Mouse (Mus musculus) hindbrain, embryonic 10.5 days (tissue): Measurements from ENCODE around the gene Il27. TPM values are rescaled to one million over a fixed set of nuclear protein-coding genes. Genes with fewer than 3 reads are reported as not detected.

Experiments used
- DNase-seq: peaks from one replicate; pipeline ENCODE4 v3.0.0-alpha.2; 2017; ENCODE audit warnings: low spot score
- H3K27ac ChIP-seq: fragments of 300-500 bp; sonication (generic); 2 replicates; pipeline ENCODE4 v1.5.1; 2016; ENCODE audit warnings: mild to moderate bottlenecking, moderate library complexity
- H3K27me3 ChIP-seq: fragments of 300-500 bp; sonication (generic); 2 replicates; pipeline ENCODE4 v1.6.1; 2016; ENCODE audit warnings: mild to moderate bottlenecking; ENCODE audit not compliant: poor library complexity, insufficient read depth, severe bottlenecking
- H3K36me3 ChIP-seq: fragments of 300-500 bp; sonication (generic); 2 replicates; pipeline ENCODE4 v1.6.1; 2016; ENCODE audit warnings: mild to moderate bottlenecking, moderate library complexity
- H3K4me1 ChIP-seq: fragments of 300-500 bp; sonication (generic); replicated peaks from 2 replicates; pipeline ENCODE4 v1.6.1; 2016; ENCODE audit warnings: mild to moderate bottlenecking
- H3K4me3 ChIP-seq: fragments of 300-500 bp; sonication (generic); 2 replicates; pipeline ENCODE4 v1.5.1; 2016; ENCODE audit warnings: mild to moderate bottlenecking, moderate library complexity
- H3K9me3 ChIP-seq: fragments of 300-500 bp; sonication (generic); 2 replicates; pipeline ENCODE4 v1.6.1; 2016; ENCODE audit warnings: mild to moderate bottlenecking, moderate library complexity
- WGBS: fragments of 180-500 bp; shearing (Covaris S2); methylation state at CpG from one replicate; pipeline ENCODE4 v1.1.7; 2016; 5-methylcytosine and 5-hydroxymethylcytosine counted together
- polyA plus RNA-seq: library from polyadenylated mRNA; unstranded; fragments of >200 nt; fragmentation: Nextera tagmentation; extraction: Ambion mirVana; gene quantifications from 2 replicates; pipeline ENCODE4 v1.2.1, GENCODE M21; 2016

The Il27 gene
- polyA plus RNA-seq, 1 experiment from 2014 or later: not detected

DNA sequence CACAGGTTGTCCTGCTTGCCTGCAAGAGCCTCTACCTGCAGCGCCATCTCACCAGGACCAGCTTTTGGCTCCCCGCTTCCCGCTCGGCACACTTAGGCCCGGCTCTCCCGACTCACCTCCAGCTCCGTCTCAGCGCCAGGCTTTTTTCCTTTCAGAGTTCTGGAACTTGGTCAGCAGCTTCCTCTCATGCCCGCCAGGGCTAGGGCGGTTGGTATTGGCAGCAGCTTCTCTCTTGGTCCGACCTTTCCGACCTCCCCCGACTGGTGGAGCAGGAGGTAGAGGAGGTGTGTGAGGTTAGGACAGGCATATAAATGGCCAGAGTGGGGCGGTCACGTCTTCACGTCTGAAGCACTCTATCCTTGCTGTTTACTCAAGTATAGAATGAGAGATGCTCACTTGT is 30.0 kb upstream of the Il27 start:
- no peak for DNase-seq
- WGBS: 74% methylated on average over 16 of the region's 16 CpGs
- Histone ChIP-seq H3K36me3 (no peaks in the 10 kb centered on the region), H3K27ac (no peak overlapping the region), H3K4me3 (no peak overlapping the region), H3K27me3 (no peaks in the 10 kb centered on the region), H3K9me3 (no peaks in the 10 kb centered on the region), H3K4me1 (peaks cover 15% of the 10 kb centered on the region)

DNA sequence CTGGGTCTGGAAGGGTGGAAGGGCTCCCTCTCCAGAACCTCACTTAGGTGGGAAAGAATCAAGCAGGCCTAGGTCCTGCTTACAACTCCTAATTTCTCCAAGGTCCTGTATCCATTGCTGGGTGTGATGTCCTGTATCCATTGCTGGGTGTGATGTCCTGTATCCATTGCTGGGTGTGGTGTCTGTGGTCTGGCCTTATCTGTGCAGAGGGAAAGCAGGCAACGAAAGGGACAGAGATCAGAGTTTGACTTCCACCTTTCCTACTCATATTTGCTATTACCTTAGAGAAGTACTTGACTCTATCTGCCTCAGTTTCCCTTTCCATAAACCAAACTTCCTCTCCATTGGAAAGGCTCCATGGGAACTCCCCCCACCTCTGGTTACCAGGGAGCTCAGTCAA is 28.6 kb upstream of the Il27 start:
- Histone ChIP-seq H3K36me3 (no peaks in the 10 kb centered on the region), H3K27ac (peak overlapping the region; percentile 50), H3K27me3 (no peaks in the 10 kb centered on the region), H3K4me1 (peaks cover 15% of the 10 kb centered on the region), H3K9me3 (no peaks in the 10 kb centered on the region), H3K4me3 (no peak overlapping the region)
- WGBS: 86% methylated on average over 1 of the region's 1 CpGs
- DNase-seq: no peak

DNA sequence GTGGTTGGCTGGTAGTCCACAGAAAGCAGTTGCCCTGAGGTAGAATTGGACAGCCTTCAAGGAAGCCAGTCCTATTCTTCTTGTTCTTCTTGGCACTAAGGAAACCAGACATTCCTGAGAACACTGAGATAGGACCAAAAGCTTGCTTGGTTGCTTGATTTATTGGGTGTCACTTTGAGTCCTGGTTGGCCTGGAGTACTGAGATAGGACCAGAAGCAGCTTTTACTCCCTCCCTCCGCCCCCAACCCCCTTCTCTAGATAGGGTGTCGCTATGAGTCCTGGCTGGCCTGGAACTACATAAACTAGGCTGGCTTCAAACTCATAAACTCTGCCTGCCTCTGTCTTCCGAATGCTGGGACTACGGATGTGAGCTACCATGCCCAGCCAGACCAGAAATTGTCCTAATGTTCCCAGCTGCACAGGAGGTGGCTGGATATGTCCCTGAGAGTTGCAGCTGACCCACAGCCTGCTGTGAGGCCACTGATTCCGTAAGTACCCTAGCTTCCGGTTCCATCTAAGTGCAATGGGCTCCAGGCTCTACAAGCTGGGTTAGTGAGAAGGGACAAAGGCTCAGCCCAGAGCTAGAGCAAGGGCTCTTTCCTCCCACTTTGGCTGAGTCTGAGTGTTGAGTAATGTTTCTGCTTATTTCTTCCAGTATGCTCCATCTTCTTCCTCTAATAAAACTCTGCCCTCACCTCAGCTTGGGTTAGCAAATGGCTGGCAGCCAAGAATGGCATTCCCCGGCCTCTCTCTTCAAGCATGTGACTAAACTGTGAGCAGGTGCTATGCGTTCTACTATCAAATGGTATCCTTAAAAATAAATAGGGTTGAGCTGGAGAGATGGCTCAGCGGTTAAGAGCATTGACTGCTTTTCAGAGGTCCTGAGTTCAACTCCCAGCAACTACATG is 27.0 kb upstream of the Il27 start:
- Histone ChIP-seq H3K4me1 (peaks cover 15% of the 10 kb centered on the region), H3K4me3 (no peak overlapping the region)
- WGBS: 90% methylated on average over 9 of the region's 9 CpGs

GRCm38 (mm10) chr7:126619559-126620275 is 25.0 kb upstream of the Il27 start:
- 80% methylated on average over 10 of the region's 10 CpGs for WGBS
- DNase-seq: no peak
- H3K4me3 ChIP-seq: no peak overlapping the region
- H3K27ac ChIP-seq: no peak overlapping the region
- H3K36me3 ChIP-seq: no peaks in the 10 kb centered on the region
- H3K9me3 ChIP-seq: no peaks in the 10 kb centered on the region
- H3K27me3 ChIP-seq: no peaks in the 10 kb centered on the region
- peaks cover 9% of the 10 kb centered on the region for H3K4me1 ChIP-seq

More for the DNA sequence above, 27.0 kb upstream of the Il27 start:
- no peaks in the 10 kb centered on the region for H3K36me3 ChIP-seq
- H3K9me3 ChIP-seq: no peaks in the 10 kb centered on the region
- H3K27me3 ChIP-seq: no peaks in the 10 kb centered on the region
- DNase-seq: no peak
- H3K27ac ChIP-seq: no peak overlapping the region

DNA sequence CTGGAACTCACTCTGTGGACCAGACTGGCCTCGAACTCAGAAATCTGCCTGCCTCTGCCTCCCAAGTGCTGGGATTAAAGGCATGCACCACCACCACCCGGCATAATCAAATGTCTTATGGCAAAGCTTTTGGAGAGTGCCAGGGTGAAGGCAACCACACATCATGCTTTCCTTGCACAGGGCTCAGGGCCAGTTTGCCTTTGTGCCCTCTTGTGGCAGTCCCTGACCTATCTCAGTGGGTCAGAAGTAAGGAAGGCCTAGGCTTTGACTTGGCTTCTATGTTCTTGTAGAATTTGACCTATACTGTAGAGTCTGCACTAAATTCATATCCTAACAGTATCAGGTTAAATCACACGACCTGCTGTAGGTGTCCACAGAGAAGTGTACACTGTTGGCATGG is 22.0 kb upstream of the Il27 start:
- Histone ChIP-seq H3K4me3 (no peak overlapping the region), H3K36me3 (no peaks in the 10 kb centered on the region), H3K27ac (no peak overlapping the region), H3K4me1 (no peaks in the 10 kb centered on the region), H3K9me3 (no peaks in the 10 kb centered on the region), H3K27me3 (no peaks in the 10 kb centered on the region)
- no peak for DNase-seq
- WGBS: 80% methylated on average over 3 of the region's 3 CpGs

DNA sequence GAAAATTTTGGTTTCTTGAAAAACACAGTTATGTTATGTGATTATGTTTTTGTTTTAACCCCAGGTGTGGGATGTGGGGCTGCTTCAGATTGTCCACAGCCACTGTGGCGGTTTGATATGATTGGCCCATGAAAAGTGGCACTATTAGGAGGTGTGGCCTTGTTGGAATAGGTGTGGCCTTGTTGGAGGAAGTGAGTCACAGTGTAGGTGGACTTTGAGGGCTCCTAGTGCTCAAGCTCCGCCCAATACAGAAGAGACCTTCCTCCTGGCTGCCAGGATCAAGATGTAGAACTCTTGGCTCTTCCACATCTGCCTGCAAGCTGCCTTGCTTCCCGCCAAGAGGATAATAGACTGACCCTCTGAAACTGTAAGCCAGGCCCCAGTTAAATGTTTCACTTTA is 18.0 kb upstream of the Il27 start:
- no peaks in the 10 kb centered on the region for H3K4me1 ChIP-seq
- H3K27me3 ChIP-seq: no peaks in the 10 kb centered on the region
- WGBS: 76% methylated on average over 3 of the region's 3 CpGs
- H3K9me3 ChIP-seq: no peaks in the 10 kb centered on the region
- H3K4me3 ChIP-seq: no peak overlapping the region
- no peak overlapping the region for H3K27ac ChIP-seq
- DNase-seq: no peak
- H3K36me3 ChIP-seq: no peaks in the 10 kb centered on the region

- Histone ChIP-seq H3K36me3 (no peaks in the 10 kb centered on the region), H3K4me3 (no peak overlapping the region), H3K27ac (no peak overlapping the region), H3K9me3 (no peaks in the 10 kb centered on the region), H3K27me3 (no peaks in the 10 kb centered on the region), H3K4me1 (no peaks in the 10 kb centered on the region)
- DNase-seq: no peak
- WGBS: 84% methylated on average over 5 of the region's 5 CpGs
These were observed 13.1 kb upstream of the Il27 start for GRCm38 (mm10) chr7:126607796-126608195.

DNA sequence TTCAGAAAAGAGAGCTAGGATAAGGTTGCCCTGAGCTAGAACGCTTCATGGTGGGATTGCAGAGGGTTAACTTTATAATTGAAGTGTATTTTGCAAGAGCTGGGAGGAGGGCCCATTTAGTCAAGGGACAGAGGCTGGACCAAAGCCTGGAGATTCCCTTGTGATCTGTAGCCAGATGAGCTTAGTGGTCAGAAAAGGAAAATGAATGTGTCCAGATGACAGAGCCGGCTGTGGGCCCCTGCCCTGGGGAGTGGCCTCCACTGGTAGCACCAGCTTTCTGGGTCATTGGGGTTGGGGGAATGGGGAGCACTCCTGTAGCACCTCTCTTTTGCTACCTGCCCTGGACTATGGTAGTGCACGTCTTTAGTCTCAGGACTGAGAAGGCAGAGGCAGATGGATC is 12.3 kb upstream of the Il27 start:
- Histone ChIP-seq H3K27me3 (no peaks in the 10 kb centered on the region), H3K4me3 (no peak overlapping the region), H3K36me3 (no peaks in the 10 kb centered on the region), H3K27ac (no peak overlapping the region), H3K4me1 (no peaks in the 10 kb centered on the region), H3K9me3 (no peaks in the 10 kb centered on the region)
- 84% methylated on average over 3 of the region's 3 CpGs for WGBS
- DNase-seq: no peak

DNA sequence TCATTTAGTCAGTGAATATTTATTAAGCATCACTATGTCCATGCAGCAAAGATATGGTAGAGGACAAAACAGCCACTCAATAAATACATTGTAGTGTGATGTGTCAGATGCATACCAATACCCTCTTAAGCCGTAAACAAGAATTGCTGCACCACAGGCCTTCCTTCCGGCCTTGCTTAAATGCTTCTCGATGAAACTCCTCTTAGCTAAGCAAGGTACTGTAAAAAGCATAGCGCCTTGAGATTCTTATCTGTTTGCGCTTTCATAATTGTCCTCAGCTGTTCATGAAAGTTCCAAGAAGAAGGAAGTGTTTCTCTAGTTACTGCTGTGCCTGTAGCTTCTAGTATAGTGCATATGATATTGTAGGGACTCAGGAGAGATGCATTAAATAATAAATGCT is 11.9 kb upstream of the Il27 start:
- no peak for DNase-seq
- no peaks in the 10 kb centered on the region for H3K36me3 ChIP-seq
- peaks cover 2% of the 10 kb centered on the region for H3K4me1 ChIP-seq
- no peak overlapping the region for H3K4me3 ChIP-seq
- WGBS: 92% methylated on average over 5 of the region's 5 CpGs
- no peaks in the 10 kb centered on the region for H3K27me3 ChIP-seq
- H3K9me3 ChIP-seq: no peaks in the 10 kb centered on the region
- H3K27ac ChIP-seq: no peak overlapping the region

DNA sequence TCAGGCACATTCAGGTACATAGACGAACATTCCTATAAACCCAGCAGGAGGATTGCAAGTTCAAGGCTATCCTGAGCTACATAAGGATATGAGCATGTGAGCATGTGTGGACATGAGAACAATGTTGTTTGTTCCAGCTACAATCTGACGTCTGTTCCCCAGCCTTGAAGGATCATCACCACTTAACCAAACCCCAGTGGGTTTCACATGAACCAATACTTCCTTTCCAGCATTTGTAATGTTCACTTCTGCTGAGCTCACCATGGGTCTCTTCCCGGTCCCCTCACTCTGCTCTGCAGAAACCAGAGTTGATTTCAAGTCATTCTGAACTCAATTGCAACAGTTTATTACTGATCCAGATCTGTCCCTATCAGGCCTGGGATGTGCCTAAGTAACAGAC is 7.9 kb upstream of the Il27 start:
- H3K27me3 ChIP-seq: no peaks in the 10 kb centered on the region
- H3K36me3 ChIP-seq: no peaks in the 10 kb centered on the region
- DNase-seq: no peak
- no peaks in the 10 kb centered on the region for H3K9me3 ChIP-seq
- WGBS: 87% methylated on average over 3 of the region's 3 CpGs
- no peak overlapping the region for H3K4me3 ChIP-seq
- H3K27ac ChIP-seq: no peak overlapping the region
- H3K4me1 ChIP-seq: peaks cover 9% of the 10 kb centered on the region

GRCm38 (mm10) chr7:126601896-126602295 is 7.2 kb upstream of the Il27 start:
- 31% methylated on average over 5 of the region's 5 CpGs for WGBS
- Histone ChIP-seq H3K27ac (no peak overlapping the region), H3K27me3 (no peaks in the 10 kb centered on the region)

DNA sequence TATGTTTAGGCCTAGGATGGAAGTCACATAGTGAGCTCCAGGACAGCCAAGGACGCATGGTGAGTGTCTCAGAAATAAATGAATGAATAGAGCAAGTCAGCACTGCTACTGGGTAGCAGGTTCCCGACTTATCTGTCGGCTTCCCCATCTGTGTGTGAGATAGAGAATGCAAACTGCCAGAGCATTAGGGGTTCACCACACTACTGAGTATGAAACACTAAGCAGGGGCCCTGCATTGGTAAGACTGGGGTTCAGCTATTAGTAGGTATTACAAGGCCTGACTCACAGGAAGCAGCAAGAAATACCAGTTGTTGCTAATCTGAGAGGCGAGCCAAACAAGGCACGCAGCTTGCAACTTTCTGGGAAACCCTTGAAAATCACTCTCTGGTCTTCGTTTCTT is 4.2 kb upstream of the Il27 start:
- no peaks in the 10 kb centered on the region for H3K9me3 ChIP-seq
- DNase-seq: no peak
- WGBS: 83% methylated on average over 6 of the region's 6 CpGs
- H3K4me1 ChIP-seq: peaks cover 9% of the 10 kb centered on the region
- no peaks in the 10 kb centered on the region for H3K27me3 ChIP-seq
- H3K36me3 ChIP-seq: no peaks in the 10 kb centered on the region
- H3K27ac ChIP-seq: no peak overlapping the region
- H3K4me3 ChIP-seq: no peak overlapping the region

More at GRCm38 (mm10) chr7:126601896-126602295, 7.2 kb upstream of the Il27 start:
- no peak for DNase-seq
- no peaks in the 10 kb centered on the region for H3K9me3 ChIP-seq
- H3K4me3 ChIP-seq: no peak overlapping the region
- no peaks in the 10 kb centered on the region for H3K36me3 ChIP-seq
- peaks cover 9% of the 10 kb centered on the region for H3K4me1 ChIP-seq

DNA sequence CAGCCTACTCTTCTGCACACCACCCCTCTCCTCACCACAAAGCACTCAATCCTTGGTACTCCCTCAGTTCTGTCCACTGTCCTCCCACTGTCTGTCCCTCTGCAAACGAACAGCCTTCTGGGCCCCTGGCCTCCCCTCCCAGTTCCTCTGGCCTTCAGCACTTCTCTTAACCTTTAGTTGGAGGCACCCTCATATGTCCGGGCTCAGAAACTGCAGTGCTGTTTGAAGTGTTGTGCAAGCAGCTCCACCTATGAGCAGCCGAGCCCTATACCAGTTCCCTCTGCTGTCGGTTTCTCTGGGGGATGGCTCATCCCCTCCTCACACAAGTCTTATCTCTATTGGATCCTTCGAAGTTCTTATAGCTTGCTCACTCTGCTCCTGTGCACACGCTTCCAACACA is 1.7 kb upstream of the Il27 start:
- Histone ChIP-seq H3K36me3 (no peaks in the 10 kb centered on the region), H3K27ac (no peak overlapping the region), H3K4me3 (no peak overlapping the region), H3K9me3 (no peaks in the 10 kb centered on the region), H3K4me1 (peaks cover 5% of the 10 kb centered on the region; the same call in 1 of the 2 replicates), H3K27me3 (peaks cover 3% of the 10 kb centered on the region; the same call in 1 of the 2 replicates)
- DNase-seq: no peak
- WGBS: 69% methylated on average over 6 of the region's 6 CpGs
